Mouse (Mus musculus) G1E (cell line): ENCODE measurements around the gene Hyal3. TPM values are rescaled to one million over a fixed set of nuclear protein-coding genes. Genes with fewer than 3 reads are reported as not detected.
"Not testable (repeated sequence)": the region's sequence is repeated elsewhere in the genome, so short reads cannot be mapped to it uniquely, and the experiment has no call there.

Source experiments
- ATAC-seq: 2 replicates; pipeline ENCODE4 v1.8.0; 2016; ENCODE audit warnings: mild to moderate bottlenecking; ENCODE audit not compliant: insufficient number of reproducible peaks, poor library complexity, low FRiP score, severe bottlenecking; ENCODE audit errors: extremely low read depth
- DNase-seq: peaks from one replicate; pipeline ENCODE4 v3.0.0; 2012; ENCODE audit warnings: low spot score
- H3K27me3 ChIP-seq: 2 replicates; pipeline ENCODE4 v1.6.1; 2012; ENCODE audit warnings: mild to moderate bottlenecking, low read length, inconsistent platforms; ENCODE audit not compliant: insufficient read depth
- H3K36me3 ChIP-seq: replicated peaks from 2 replicates; pipeline ENCODE3; 2012; ENCODE audit warnings: mild to moderate bottlenecking, inconsistent platforms
- H3K4me1 ChIP-seq: 2 replicates; pipeline ENCODE4 v1.6.1; 2012; ENCODE audit warnings: low read depth, low read length, inconsistent platforms, mixed read lengths; ENCODE audit not compliant: insufficient read depth
- H3K4me3 ChIP-seq: 2 replicates; pipeline ENCODE4 v1.5.1; 2012; ENCODE audit warnings: low read depth, mild to moderate bottlenecking, inconsistent platforms, low read length, moderate library complexity, mixed read lengths
- H3K9me3 ChIP-seq: replicated peaks from 2 replicates; pipeline ENCODE4 v1.6.1; 2012; ENCODE audit warnings: inconsistent platforms
- CTCF ChIP-seq: IDR thresholded peaks from 2 replicates; pipeline ENCODE4 v1.5.1; 2012; ENCODE audit warnings: low read depth, low read length, inconsistent platforms, mixed read lengths
- GATA1 ChIP-seq: IDR thresholded peaks from 2 replicates; pipeline ENCODE4 v1.6.1; 2012; ENCODE audit warnings: borderline replicate concordance, low read length, inconsistent platforms, mixed read lengths
- GATA2 ChIP-seq: IDR thresholded peaks from 2 replicates; pipeline ENCODE4 v1.6.1; 2012; ENCODE audit warnings: low read depth, low read length, inconsistent platforms, borderline replicate concordance
- POLR2AphosphoS5 ChIP-seq: IDR thresholded peaks from 2 replicates; pipeline ENCODE4 v1.6.1; 2012; ENCODE audit warnings: low read depth, low read length, inconsistent platforms; ENCODE audit not compliant: insufficient replicate concordance
- TAL1 ChIP-seq: conservative IDR thresholded peaks from 2 replicates; pipeline ENCODE4 v1.6.1; 2012; ENCODE audit warnings: low read depth, low read length, inconsistent platforms, mixed read lengths
- polyA plus RNA-seq: library from polyadenylated mRNA; stranded (reverse); fragments of >175 nt; gene quantifications from 2 replicates; pipeline ENCODE4 v1.2.3, GENCODE M21; 2012
- total RNA-seq, 2 experiments: library from RNA; stranded (forward) in 1 of 2; stranded (reverse) in 1 of 2; fragments of 200-1000 nt in 1 of 2; fragments of >200 nt in 1 of 2; fragmentation: Nextera tagmentation in 1 of 2; gene quantifications; 2 replicates each; pipeline ENCODE4 v1.2.3; 2014 to 2017

Hyal3 gene
- total and polyA plus RNA-seq, 3 experiments: 0.53 to 4.6 (median 1.4) TPM

- TF ChIP-seq TAL1: peak; percentile 47
- no peak for TF ChIP-seq CTCF
- Histone ChIP-seq H3K9me3 (no peaks in the 10 kb centered on the region), H3K4me1 (peaks cover 82% of the 10 kb centered on the region), H3K36me3 (peaks cover 52% of the 10 kb centered on the region), H3K4me3 (peak overlapping the region; percentile 79; the same call in 1 of the 2 replicates), H3K27me3 (no peaks in the 10 kb centered on the region)
- no peak for ATAC-seq
- DNase-seq: no peak
Measured at GRCm38 (mm10) chr9:107570845-107571244, 9.8 kb upstream of the Hyal3 start.

- ATAC-seq: no peak
- Histone ChIP-seq H3K4me3 (peak overlapping the region; percentile 79; the same call in 1 of the 2 replicates), H3K27me3 (no peaks in the 10 kb centered on the region), H3K36me3 (peaks cover 43% of the 10 kb centered on the region), H3K4me1 (peaks cover 83% of the 10 kb centered on the region), H3K9me3 (no peaks in the 10 kb centered on the region)
- no peak for DNase-seq
- TF ChIP-seq TAL1: no peak
- TF ChIP-seq CTCF: no peak
- TF ChIP-seq POLR2AphosphoS5: no peak
- no peak for TF ChIP-seq GATA1
- TF ChIP-seq GATA2: no peak
Measured at GRCm38 (mm10) chr9:107571534-107572326, 8.9 kb upstream of the Hyal3 start.

- ATAC-seq: no peak
- H3K4me3 ChIP-seq: peak overlapping the region; percentile 7; the same call in 1 of the 2 replicates
- no peak for DNase-seq
- no peaks in the 10 kb centered on the region for H3K9me3 ChIP-seq
- TF ChIP-seq TAL1: no peak
- no peak for TF ChIP-seq POLR2AphosphoS5
- TF ChIP-seq GATA2: no peak
- no peak for TF ChIP-seq GATA1
- no peak for TF ChIP-seq CTCF
- H3K36me3 ChIP-seq: peaks cover 40% of the 10 kb centered on the region
- H3K27me3 ChIP-seq: no peaks in the 10 kb centered on the region
- H3K4me1 ChIP-seq: peaks cover 84% of the 10 kb centered on the region
Measured at GRCm38 (mm10) chr9:107572327-107572662, 8.3 kb upstream of the Hyal3 start.

GRCm38 (mm10) chr9:107573774-107574173 is 6.8 kb upstream of the Hyal3 start:
- H3K27me3 ChIP-seq, DNase-seq, ATAC-seq, H3K9me3 ChIP-seq, H3K4me3 ChIP-seq: not testable (repeated sequence)
- peaks cover 81% of the 10 kb centered on the region for H3K4me1 ChIP-seq
- H3K36me3 ChIP-seq: peaks cover 43% of the 10 kb centered on the region

GRCm38 (mm10) chr9:107575579-107576356 is 4.8 kb upstream of the Hyal3 start:
- H3K4me1 ChIP-seq: peaks cover 80% of the 10 kb centered on the region

GRCm38 (mm10) chr9:107576357-107577107 is 4.1 kb upstream of the Hyal3 start, which contains the start of gene Hyal1:
TSS of gene Hyal1 (plus strand) at chr9:107576927.
- H3K4me1 ChIP-seq: peaks cover 79% of the 10 kb centered on the region
- ATAC-seq: peak; percentile 43; the same call in 1 of the 2 replicates
- peaks cover 36% of the 10 kb centered on the region for H3K36me3 ChIP-seq
- TF ChIP-seq TAL1 (no peak), GATA2 (no peak), GATA1 (no peak), CTCF (no peak), POLR2AphosphoS5 (no peak)
- H3K9me3 ChIP-seq: no peaks in the 10 kb centered on the region
- no peaks in the 10 kb centered on the region for H3K27me3 ChIP-seq
- peak within 1 kb of the TSS; percentile 67 for H3K4me3 ChIP-seq
- DNase-seq: peak; percentile 85

More at GRCm38 (mm10) chr9:107575579-107576356, 4.8 kb upstream of the Hyal3 start:
- ATAC-seq: no peak
- H3K4me3 ChIP-seq: no peak overlapping the region
- H3K27me3 ChIP-seq: no peaks in the 10 kb centered on the region
- DNase-seq: no peak
- H3K36me3 ChIP-seq: peaks cover 44% of the 10 kb centered on the region
- no peak for TF ChIP-seq TAL1
- TF ChIP-seq POLR2AphosphoS5: no peak
- no peak for TF ChIP-seq GATA2
- TF ChIP-seq GATA1: no peak
- no peak for TF ChIP-seq CTCF
- no peaks in the 10 kb centered on the region for H3K9me3 ChIP-seq
